Mouse (Mus musculus): ENCODE results near the gene Lyve1. TPM values are rescaled to one million over a fixed set of nuclear protein-coding genes. Genes with fewer than 3 reads are reported as not detected.
"Not testable (repeated sequence)": the region's sequence is repeated elsewhere in the genome, so short reads cannot be mapped to it uniquely, and the experiment has no call there.

Gene Lyve1
- total RNA-seq (2021), result 1 to 10 TPM; 1.3 to 1.9 TPM
- long read RNA-seq, result 0 reads

DNA sequence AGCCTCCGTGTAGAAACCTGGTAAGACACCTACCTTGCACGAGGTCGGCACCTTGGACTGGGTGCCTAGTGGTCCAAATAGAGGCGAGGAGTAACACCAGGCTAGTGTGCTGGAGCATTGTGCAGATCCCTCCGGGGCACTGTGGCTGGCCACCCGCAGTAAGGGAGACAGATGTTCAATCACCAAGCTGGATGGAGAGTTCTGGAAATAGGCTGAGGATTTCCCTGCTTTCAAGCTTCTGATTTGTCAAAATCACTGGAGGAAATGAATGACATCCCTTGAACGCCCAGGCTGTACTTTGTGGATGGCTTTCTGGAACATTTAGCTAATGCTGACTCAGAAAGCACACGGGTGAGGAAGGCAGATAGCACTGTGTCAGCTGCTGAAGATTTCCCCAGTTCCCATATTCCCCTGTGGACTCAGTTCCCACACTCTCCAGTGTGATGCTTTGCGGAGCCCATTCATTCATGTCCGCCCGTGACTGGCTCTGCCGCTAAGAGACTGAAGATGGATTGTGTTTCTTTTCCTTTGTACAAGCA, at the start of gene Lyve1:
Lyve1 (minus strand) TSS at position 489 of the 539 bp plus-strand sequence.
- no peak for DNase-seq (ENCODE audit: low spot score in 2 of 2)

DNA sequence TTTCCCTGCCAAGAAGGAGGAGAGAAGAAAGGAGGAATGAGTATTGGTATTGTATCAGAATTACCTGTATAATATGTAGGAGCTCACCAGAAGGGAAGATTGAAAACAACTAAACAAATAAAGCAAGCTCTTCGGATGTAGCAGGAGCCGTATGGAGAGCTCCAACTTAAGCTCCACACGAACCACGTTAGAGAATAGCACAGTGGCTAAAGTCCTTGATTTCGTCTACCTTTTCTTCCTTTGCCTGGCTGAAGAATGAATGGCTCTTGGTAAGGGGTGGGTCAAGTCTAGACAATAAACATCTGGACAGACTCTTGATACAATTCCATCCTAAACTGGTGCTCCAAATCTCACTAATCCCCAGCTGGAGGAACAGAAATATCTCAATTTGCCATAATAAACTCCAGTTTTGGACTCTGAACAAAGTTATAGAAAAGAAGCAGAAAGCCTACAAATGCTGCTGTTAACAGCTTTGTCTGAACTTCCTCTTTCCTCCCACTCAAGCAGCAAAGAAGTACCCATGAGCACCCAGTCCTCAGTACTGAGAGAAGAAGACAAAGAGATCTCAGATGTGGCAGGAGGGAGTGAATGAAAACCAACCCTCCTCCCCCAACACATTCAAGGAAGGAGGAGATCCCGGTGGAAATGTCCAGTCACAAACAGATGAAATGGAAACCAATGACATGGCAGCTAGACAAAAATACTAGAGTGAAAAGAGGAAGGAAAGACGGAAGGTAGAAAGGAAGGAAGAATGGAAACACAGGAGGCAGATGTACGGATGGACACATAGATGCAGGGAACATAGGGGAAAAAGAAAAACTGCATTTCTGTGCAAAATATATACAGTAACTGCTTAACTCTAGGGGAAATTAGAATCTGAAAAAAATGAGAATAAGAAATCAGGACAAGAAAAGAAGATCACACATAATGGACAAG, 45.4 kb upstream of the Lyve1 start:
- DNase-seq (ENCODE audit: low spot score in 2 of 2), result no peak

DNA sequence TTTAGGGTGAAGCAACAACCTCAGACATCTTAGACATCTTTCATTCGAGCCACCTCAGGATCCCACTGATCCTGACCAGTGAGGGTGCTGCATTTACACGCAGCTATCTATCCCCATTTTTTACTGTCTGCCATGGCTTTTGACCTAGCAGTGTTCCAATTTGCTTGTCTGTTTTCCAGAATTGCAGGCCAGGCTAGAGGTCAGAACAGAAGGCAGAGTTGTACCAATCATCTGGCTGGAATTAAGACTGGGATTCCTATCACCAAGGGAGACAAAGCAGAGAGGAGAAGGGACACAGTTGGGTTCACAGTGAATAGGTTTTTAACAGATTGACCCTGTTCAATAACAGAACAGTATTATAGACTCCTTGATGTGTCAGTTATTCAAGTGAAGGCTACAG, 43.5 kb upstream of the Lyve1 start:
- no peak for DNase-seq (ENCODE audit: low spot score in 2 of 2)

DNA sequence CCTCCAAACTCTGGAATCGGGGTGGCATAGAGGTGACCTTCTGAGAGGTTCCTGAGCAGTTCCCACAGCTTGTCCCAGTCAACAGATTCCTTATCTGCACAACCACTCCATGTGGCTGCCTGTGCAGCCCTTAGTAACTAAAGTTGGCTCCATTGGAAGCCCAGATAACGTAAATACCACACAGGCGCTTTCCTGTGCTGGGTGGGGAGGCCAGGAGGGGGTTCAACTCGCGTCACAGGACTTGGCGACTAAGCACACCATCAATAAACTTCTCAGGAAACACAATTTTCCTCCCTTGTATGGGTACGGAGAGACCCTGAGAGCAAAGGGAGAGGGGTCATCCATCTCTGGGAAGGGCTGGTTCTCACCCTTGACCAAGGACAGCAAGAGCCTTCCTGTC, 40.2 kb upstream of the Lyve1 start:
- no peak for DNase-seq (ENCODE audit: low spot score in 2 of 2)

DNA sequence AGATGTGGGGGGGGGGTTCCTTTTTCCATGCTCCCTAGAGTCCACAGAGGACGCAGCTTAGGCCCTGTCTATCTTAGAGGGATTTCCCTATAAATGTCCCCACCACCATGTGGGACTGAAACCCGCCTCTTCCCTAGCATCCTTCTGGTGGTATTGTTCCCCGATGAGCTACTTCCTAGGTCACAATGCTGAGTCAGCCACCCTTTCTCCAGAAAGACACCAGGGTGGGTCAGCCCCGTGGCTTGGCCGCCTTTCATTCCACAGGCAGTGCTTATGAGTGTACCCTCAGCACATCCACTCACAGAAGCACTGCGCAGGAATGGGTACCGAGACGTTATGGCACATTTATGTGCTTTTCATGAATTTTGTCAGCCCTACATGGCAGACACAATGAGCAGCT, 34.2 kb upstream of the Lyve1 start:
- DNase-seq (ENCODE audit: low spot score in 2 of 2), result no peak

DNA sequence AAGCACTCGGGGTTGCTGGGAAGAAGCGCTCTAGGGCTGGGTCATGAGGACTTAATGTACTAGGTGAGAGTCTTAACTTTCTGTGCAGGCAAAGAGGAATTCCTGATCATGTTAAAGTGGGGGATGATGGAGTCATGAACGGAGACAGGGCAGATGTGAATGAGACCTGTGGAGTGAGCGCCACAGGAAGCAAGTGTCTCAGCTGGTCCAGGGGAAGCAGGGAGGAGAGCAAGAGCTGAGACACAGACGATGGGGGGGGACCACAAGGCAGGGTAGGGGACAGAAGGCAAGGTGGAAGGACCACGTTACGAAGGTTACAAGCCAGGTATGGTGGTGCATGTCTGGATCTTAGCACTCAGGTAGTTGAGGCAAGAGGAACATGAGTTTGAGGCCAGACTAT, 33.4 kb upstream of the Lyve1 start:
- DNase-seq (ENCODE audit: low spot score in 2 of 2), result no peak

DNA sequence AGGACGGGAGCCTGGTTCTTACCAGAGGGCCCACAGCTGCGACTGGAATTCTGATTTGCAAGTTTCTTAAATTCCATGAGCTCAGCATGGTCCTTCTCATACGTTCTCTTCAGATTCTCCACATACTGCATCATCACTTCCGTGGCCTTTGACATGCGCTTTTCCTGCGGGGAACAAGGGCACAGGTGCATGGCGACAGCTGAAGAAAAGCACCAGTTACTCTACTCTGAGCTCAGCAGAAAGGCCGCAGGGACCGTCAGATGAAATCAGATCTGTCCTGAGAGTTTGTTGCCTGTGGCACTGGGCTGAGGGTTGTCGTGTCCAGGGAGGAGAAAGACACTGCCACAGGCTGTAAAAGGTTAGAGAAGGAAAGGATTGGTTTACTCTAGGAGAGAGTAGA, 32.7 kb upstream of the Lyve1 start:
- DNase-seq (ENCODE audit: low spot score in 2 of 2), result not testable (repeated sequence)

DNA sequence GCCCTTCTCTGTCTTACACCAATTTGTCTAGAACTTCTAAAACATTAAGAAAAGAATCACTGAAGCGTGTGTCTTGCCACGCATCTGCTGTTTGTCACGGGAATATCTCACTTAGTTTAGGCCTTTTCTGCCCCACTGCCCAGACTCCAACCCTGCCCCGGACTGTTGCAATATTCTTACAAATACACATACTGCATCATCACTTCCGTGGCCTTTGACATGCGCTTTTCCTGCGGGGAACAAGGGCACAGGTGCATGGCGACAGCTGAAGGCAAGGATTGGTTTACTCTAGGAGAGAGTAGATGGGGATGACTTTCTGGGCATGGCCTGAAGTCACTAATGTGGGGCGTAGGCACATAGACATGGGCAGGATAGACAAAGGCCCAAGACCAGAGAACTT, 31.6 kb upstream of the Lyve1 start:
- DNase-seq (ENCODE audit: low spot score in 2 of 2), result no peak

DNA sequence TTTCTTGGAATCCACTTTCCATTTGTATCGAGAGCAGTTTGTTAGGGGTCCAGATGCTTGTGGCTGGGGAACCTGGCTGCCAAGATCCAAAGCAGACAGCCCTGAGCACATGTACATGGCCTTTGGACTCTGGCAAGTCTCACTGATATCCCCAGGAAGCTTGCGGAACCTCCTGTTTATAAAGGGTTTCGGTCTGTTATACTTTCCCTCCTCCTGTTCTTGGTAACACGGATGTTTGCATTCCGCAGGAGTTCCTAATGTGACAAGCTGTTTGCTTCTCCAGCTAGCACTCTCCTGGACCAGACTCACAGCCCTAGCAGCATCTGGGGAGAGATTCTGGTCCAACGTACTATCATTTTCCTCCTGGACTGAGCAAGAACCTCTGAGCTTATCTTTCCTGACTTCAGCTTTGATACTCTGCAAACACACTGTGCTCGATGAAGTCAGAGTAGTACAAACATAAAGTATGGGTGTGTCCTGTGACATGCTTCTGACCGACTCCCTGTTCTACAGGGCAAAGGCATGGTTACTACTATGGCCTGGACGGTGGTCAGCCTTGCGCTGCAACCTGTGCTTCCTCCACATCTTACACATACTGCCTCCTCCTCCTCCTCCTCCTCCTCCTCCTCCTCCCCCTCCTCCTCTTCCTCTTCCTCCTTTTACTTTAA, 31.0 kb upstream of the Lyve1 start:
- DNase-seq (ENCODE audit: low spot score in 2 of 2), result no peak

DNA sequence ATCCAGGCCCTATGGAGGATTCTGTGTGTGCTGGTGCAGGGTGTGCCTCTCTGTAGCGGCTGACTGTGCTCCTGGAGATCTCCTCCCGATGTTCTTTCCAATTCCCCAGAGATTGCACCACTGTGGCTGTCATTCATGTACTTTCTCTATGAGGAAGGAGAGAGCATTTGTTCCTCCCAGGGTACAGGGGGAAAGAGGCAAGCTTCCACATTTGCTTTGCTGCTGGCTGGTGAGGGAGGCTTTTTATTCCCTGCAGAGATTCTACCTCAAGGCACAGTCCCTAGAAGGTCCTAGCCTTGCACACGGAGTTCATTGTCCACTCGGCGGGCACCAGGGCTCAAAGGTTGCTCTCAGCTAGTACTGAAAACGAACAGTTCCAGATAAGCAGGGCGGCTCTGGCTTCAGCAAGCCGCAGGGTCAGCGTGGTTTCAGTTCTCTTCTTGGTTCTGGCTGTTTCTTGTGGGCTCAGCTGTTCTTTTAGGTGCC, 28.5 kb upstream of the Lyve1 start:
- peak in 1 of 2 experiments; percentile 46 for DNase-seq (ENCODE audit: low spot score in 2 of 2)

DNA sequence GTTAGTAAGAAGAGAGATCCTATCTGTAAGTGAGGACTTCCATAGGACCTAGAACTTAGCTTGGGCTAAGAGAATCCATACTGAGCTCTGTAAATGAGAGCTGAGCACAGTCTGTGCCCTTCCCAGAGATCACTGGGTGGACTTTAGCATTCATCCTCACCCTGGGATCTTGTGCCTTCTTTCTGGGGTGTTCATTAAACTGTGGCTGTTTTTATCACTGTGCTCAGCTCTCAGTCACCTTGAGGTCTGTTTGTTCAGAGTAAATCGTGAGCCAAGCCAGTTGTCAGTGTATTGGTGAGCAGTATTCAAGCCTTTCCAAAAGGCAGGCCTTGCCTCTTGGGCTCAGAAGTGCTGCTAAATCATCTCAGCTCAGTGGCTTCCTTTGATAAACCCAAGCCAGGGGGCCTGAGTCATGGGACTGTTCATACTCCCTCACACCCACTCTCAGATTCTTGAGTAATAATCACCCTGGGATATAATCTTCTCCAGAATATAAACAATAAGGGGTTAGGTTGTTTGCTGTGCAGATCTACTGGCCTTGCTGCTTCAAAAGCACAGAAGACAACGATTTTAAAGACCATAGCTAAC, 18.8 kb upstream of the Lyve1 start:
- DNase-seq (ENCODE audit: low spot score in 2 of 2), result no peak

DNA sequence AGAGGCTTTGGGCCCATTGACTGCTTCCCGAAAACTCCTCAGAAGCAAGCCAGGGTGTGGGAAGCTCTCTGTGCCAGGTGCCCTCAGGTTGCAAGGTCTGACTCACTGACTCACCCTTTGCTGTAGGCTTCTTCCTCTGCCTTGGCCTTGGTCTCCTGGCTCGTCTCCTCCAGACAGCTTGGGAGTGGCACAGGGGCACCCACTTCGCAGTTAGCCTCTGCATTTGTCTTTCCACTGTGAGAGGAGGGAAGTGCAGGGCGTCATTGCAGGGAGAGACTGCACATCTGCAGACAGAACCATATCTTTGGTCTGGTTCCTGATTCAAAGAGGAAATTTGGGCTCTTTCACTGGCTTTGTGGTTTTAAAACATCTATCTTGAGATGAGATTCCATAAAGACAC, 15.0 kb upstream of the Lyve1 start:
- no peak for DNase-seq (ENCODE audit: low spot score in 2 of 2)

DNA sequence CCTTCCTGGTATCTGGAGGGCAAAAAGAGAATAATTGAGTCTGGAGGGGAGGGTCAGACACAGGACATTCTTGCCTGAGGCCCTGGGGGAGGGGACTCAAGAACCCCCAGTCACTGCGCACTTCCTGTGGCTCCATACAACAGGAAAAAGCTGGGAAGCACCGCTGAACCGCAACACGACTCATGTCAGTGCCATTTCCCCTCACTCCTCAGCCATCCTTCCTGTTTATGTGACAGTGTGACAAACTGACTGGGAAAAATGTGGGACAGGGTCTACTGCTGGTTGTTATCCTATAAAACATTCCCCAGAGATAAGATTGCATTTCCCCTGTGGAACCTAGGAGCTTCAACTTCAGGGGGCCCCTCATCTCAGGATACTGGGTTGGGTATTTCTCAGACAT, 13.9 kb upstream of the Lyve1 start:
- DNase-seq (ENCODE audit: low spot score in 2 of 2), result no peak

DNA sequence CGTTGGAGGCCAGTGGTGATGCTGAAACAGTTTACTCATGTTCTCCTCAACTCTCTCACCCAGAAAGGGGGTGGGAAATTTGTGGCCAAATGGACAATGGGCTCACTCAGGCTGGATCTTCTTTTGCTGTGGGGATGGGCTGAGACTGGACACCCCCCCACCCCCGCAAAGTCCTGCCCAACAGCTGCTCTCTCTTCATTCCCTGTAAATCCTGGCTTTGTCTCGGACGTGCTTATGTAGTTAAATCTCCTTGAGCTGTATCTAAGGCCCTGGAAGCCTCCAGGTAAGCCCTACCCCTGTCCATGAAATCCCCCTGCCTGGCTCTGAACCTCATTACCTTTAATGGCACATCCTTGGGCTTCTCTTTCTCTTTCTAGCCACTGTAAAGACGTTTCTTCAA, 5.8 kb upstream of the Lyve1 start:
- DNase-seq (ENCODE audit: low spot score in 2 of 2), result no peak

DNA sequence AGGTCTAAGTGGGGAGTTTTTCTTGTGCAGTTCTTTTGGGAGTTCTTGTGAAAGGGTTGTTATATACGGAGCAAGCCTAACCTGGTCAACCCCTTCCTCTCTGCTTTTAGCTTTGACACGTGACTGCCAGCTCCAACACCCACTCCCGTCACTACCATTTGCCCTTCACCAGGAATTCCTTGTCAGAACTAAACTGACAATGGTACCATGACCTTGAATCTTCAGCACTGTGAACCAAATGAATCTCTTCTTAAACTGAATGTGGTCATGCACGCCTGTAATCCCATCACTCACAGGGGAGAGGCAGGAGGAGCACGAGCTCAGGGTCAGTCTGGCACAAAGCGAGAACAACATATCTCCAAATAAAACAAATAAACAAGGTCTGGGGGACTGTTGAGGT, 4.1 kb upstream of the Lyve1 start:
- DNase-seq (ENCODE audit: low spot score in 2 of 2), result no peak

DNA sequence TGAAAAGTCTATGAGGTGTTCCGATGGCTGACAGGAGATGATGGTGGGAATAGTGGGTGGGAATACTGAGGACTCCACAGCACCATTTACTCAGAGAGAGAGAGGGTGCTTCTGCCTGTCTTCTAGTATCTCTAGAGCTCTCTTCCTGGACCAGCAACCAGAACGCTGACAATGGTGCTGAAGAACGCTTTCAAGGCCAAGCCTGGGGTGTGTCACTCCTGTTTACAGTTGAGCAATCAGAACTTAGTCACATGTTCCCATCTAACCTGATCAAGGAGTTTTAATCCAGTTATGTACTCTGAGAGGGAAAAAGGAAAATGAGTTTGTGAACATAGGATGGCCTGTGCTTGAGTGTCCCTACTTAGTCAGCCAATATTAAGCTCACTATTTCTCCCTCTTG, 3.0 kb upstream of the Lyve1 start:
- no peak for DNase-seq (ENCODE audit: low spot score in 2 of 2)

DNA sequence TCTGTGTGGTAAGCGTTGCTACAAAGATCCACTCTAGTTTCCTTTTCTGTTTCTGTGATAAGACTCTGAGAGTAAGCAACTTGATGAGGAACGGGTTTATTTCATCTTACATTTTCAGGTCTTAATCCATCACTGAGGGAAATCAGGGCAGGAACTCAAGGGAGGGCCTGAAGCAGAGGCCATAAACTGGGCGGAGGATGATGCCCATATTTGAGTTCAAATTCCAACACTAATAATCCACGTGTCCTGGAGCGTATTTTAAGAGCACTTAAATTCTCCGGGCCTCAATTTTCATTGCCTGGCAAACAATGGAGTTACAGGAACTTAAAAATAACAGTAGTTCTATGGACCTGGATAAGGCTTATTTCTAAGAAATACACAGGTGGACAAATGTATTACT, 2.5 kb upstream of the Lyve1 start:
- no peak for DNase-seq (ENCODE audit: low spot score in 2 of 2)

DNA sequence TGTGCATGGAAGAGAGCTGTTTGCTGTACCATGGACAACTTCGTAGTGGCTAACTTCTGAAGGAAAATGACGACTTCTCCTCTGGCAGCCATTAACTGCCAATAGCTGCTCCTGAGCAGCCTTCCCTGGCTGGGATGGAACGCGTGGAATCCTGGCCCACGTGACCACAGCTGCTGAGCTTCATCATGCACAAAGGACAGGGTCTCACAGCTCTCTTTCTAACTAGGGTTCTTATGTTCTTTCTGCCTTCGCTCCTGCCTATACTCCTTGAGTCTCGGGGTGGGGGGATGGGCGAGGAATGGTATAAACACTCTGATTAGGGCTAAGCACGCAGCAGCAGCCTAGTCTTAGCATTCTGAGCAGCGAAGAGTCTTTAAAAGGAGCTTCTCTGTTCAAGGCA, 2.0 kb upstream of the Lyve1 start:
- DNase-seq (ENCODE audit: low spot score in 2 of 2), result no peak

DNA sequence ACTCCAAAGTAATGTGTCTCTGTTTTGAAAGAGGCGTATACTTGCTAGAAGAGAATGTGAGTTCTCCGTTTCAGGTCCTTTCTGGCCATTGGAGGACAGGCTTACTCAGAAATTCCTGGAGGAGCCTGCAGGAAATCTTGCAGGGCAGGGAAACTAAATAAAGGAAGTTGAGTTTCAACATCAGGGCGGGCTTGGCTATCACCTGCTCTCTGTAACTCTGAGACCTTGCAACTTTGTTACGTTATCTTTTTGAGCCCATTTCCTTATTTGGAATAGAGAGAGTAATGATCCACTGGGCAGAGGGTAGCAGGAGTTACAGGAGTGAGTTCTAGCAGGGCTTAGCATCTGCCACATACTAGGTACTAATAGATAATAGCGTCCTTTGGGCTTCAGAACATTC, 2.9 kb downstream of the Lyve1 start:
- no peak for DNase-seq (ENCODE audit: low spot score in 2 of 2)

DNA sequence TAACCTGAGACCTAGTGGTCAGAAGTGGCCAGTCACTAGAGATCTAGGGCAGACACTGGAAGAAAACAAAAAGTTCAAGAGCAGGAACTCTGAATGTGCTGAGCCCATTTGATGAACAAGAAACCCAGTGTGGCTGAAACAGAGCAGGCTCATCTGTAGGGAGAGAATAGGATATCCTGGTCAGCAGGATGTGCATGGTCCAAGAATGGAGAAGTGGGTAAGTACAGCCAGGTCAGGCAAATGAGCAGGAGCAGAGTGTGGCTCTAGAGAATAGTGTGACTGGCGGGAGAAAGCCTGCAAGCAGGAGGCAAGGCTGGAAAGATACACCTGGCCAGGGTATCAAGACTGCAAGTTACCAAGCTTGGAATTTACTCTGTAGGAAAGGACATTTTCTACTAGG, 7.4 kb downstream of the Lyve1 start:
- no peak for DNase-seq (ENCODE audit: low spot score in 2 of 2)

DNA sequence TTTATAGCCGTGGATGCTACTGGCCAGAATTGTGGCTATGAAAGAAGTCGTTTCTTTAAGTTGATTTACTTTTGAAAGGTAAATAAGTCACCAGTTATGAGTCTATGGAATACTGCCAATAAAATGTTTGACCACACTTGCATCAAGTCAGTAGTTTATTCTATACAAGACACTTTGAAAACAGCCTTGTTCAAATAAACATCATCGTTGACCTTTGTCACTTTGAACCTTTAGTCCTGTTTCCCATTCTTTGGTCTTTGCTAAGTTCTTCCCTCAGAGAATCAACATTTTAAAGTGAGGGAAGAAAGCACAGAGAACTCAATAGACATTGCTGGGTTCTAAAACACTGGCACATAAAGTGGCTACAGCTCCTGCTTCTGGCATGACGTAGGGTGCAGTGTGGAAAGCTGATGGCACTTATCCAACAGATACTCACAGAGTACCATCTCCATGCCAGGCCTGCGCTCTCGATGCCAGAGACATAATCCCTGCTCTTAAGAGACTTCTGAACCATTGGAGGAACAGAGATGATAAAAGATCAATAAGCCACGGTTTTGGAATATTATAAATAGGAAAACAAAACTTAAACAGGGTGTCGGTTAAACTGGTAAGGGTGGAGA, 8.0 kb downstream of the Lyve1 start:
- DNase-seq (ENCODE audit: low spot score in 2 of 2), result peak in 1 of 2 experiments; percentile 52

All from layer of hippocampus, adult 18-20 months (tissue).